Mouse (Mus musculus) ES-CJ7 (cell line): ENCODE measurements around the gene Ogg1.
"Not testable (repeated sequence)": the region's sequence is repeated elsewhere in the genome, so short reads cannot be mapped to it uniquely, and the experiment has no call there.

ENCODE experiments used
- DNase-seq: peaks from one replicate; pipeline ENCODE4 v3.0.0; 2011; ENCODE audit warnings: low read depth, low spot score

The Ogg1 gene

DNA sequence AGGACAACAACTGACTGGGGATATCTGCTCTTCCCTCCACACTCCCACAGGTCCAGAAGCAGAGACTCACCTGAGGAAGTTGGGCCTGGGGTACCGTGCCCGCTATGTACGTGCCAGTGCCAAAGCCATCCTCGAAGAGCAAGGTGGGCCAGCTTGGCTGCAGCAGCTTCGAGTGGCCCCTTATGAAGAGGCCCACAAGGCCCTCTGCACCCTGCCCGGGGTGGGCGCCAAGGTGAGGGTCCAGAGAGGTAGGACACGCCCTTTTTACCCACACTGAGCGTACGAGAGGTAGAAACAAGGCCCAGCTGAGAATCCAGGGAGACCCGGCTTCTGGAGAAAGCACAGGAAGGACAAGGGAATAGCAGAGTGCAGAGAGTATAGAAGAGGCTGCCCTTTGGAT lies 4.9 kb downstream of the Ogg1 start:
- DNase-seq: no peak

DNA sequence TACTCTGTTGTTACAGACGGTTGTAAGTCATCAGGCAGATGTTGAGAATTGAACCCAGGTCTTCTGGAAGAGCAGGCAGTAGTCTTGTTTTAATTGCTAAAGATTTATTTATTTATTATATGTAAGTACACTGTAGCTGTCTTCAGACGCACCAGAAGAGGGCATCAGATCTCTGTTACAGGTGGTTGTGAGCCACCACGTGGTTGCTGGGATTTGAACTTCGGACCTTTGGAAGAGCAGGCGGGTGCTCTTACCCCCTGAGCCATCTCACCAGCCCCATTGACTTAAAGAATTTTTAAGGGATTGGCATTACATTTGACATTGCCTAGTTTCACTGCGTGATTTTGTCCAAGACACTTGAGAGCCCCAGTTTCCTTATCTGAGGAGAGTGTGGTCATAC lies 6.0 kb downstream of the Ogg1 start:
- DNase-seq: not testable (repeated sequence)

DNA sequence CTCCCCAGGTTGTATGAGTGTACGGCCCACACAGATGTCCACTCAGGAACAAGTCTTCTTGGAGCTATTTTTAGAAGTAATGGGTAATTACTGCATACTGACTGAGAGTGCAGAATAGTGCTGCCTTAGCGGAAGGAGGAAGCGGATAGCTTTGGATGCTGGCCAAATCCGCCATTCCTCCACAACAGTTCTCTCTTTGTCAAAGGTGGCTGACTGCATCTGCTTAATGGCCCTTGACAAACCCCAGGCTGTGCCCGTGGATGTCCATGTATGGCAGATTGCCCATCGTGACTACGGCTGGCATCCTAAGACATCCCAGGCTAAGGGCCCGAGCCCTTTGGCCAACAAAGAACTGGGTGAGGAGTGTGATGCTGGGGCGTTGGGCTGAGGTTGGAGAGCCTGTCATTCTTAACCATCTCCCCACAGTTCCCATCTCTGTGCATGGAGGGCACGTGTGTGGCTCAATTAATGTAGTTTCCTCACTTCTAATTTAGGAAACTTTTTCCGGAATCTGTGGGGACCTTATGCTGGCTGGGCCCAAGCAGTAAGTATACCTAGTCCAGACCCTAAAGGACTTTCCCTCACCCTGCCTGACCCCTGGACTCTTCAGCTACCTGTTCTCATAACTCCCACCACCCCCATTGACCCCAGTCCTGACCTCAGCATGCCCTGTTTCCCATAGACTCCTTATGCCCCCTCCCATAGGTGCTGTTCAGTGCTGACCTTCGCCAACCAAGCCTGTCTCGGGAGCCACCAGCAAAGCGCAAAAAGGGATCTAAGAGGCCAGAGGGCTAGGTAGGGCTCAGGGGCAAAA lies 6.6 kb downstream of the Ogg1 start:
- DNase-seq: no peak

DNA sequence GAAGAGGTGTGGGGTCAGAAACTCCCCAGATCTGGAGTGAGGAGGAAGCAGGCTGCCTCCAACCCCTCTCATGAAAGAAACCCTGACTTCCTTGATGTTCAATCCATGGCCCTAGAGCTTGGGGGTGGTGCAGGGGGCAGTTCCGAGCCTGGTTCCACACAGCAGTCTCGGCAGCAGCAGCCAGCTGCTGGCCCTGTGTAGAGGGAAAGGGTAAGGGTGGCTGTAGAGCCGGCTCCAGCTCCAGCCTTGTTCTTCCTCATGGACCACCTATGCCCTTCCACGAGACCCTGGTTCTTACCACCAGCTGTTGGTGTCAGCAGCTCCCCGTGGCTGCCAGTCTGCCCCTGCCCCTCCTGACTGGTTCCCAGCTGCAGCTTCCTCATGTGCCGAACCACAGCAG lies 7.4 kb downstream of the Ogg1 start:
- no peak for DNase-seq

DNA sequence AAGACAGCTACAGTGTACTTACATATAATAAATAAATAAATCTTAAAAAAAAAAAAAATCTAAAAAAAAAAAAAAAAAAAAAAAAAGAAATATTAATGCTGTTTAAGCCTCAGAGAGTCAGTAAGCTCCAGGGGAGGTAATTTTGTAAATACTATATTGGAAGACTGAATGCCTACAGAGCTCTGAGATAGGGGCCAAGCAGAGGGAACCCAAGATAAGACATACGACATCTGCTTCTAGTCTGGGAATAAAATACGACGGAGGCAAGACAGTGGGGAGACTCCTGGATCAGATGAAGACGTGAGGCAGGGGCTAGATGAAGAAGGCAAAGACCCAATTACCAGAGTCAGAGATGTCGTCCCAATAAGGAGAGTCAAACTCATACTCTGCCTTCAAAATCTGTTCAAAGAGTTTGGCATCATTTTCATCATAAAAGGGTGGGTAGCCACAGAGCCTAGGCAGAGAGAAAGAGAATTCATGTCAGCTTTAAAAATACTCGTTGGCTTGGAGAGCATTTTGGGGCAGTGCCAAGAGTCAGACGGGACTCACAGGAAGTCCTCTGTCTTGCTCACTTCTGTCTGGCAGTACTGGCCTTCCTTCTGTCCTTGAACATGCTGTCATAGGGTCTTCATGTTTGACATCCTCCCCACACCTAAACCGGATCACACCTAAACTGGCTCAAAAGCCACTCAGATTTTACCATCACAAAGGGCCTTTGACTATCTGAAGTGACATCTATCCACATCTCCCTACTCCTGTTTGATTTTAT lies 10.3 kb downstream of the Ogg1 start:
- DNase-seq: no peak

DNA sequence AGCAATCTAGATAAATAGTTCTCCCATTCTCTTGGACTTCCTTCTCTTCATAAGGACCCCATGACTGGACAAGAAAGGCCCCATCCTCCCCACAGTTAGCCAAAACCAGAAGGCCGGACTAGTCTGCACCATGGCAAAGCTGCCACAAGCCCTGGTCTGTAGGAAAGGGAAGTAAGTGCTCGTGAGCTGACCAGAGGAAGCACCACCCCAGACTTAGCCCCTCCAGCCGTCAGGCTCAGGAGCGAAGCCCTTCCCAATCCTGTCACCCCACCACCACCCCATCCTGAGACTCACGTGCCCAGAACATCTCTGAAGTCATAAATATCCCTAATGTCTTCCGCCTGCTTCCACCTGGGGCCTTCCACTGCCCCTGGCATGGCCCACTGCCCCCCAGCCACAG lies 14.8 kb downstream of the Ogg1 start:
- no peak for DNase-seq

DNA sequence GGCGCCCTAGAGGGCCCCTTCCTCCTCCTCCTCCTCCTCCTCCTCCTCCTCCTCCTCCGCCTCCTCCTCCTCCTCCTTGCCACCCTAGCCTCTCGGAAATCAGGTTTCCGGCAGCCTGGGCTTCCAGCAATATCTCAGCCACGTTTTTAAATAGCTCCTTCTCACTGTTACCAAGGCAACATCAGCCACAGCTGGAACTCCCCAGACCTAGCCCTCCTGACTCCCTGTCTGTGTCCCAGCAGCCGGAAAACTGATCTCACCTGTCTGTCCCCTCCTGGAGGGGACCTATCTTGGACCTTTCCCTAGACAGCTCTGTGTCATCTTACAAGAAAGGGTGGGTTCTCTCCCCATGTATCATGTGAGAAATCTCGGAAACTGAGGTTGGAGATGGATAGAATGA lies 15.5 kb downstream of the Ogg1 start:
- DNase-seq: no peak

DNA sequence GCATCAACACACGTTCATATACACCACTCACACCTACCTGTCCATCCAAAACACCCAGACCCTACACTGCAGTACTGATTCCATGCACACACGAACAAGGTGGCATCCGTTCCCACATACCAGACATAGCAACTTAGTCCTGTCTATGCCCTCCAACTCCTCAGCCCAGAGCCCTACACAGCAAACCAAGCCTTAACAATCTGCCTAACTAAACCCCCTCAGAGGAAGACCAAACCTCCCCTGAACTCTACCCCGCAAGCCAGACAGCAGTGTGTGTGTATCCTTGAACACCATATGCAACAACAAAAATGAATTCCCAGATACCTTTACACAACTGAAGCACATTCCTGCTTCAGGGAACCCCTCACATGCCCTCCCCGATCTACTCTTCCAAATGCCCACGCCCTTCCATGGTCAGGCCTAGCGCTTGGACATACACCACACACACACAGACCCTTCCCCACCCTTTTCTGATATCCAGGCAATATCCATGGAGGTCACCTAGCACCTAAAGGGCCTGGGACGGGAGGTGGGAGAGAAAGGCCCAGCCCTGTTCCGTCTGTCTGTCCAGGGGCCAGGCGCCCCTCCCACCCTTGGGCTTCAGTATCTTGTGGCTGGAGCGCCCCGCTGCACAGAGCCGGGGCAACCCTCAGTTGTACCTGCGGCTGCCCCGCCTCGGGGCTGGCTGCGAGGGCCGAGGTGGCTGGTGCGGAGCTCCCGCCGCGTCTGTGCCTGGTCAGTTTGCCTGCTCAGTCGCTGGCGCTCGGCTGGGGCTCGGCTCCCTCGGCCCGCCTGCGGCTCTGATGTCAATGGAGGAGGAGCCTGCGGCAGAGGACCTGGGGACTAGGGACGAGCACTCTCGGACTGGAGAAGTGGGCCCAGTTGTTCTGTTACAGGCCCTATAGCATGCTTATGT lies 16.7 kb downstream of the Ogg1 start, which contains the start of gene Camk1:
Camk1 (minus strand) TSS at position 808 of the 916 bp plus-strand sequence.
- DNase-seq: peak; percentile 43

DNA sequence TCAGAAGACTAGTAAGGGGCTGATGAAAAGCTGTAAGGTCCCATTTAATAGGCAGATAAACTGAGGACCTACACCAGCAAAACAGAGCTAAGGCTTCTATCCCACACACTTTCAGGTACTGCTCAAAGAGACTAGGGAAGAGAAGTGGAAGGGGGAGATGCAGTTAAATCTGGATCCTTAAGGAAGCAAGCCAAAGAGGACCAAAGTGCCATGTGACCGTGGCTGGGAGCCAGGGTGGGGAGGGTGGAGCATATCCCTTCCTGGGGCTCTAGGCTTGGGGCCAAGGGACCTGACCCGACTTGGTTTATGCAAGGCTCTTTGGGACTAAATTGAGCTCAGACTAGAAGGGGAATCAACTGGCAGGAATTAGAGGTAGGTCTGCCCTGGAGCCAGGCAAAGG lies 17.5 kb downstream of the Ogg1 start:
- no peak for DNase-seq

DNA sequence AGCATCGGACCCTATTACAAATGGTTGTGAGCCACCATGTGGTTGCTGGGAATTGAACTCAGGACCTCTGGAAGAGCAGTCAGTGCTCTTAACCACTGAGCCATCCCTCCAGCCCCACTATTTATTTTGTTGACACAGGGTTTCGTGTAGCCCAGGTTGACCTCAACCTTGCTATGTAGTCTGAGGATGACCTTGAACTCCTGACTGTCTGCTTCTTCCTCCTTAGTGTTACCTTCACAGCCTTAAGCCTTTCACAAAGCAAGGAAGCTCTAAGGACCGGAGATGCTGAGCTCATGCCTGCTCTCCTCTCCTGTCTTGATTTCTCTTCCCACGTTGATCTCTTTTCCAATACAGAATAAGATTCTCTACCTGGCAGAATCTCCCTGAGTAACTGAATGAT lies 20.1 kb downstream of the Ogg1 start:
- DNase-seq: peak; percentile 55

DNA sequence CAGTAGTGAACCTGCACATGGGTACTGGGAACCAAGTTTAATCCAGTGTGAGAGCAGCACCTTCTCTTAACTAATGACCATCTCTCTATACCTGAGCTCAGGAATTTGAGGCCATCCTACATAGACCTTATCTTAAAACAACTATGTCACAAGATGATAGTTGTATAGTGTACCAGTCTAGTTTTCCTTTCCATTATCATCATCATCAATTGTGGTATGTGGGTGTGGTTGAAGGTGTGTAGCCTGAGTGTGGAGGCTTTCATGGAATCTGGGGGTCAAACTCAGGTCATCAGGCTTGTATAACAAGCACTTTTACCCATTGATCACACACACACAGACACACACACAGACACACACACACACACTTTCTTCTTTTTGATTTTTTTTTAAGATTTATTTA lies 23.8 kb downstream of the Ogg1 start:
- peak; percentile 83 for DNase-seq

DNA sequence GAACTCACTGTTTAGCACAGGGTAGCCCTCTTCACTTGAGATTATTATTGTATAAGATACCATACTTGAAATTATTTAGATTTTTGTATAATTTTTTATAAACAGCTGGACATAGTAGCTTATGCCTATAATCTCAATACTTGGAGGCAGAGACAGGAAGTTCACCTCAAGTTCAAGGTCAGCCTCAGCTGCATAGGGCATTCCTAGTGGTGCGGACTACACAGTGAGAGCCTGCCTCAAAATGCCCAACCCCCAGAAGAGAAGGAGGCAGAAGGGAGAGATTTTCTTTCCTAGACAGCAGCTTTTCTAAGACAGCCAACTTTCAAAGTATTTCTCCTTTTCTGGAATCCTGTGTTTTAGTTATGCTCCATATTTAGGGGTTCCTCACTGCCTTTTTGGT lies 24.4 kb downstream of the Ogg1 start:
- peak; percentile 77 for DNase-seq

DNA sequence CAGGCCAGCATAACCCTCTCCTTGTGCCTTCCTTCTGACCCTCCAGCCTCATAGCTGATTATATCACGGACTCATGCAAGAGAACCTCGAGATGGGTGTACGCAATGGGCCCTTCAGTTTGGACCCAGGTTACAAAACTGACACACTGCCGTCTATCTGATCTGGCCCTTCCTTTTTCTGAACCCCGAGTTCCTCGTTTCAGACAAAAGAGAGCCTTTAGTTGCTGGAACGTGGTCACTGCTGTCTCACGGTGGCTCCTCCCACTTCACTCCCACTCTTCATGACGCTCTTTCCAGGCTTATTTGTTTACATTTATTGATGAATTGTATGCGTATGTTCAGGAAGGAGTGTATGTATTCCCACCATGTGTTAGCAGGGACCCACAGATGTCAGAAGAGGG lies 24.9 kb downstream of the Ogg1 start:
- no peak for DNase-seq

DNA sequence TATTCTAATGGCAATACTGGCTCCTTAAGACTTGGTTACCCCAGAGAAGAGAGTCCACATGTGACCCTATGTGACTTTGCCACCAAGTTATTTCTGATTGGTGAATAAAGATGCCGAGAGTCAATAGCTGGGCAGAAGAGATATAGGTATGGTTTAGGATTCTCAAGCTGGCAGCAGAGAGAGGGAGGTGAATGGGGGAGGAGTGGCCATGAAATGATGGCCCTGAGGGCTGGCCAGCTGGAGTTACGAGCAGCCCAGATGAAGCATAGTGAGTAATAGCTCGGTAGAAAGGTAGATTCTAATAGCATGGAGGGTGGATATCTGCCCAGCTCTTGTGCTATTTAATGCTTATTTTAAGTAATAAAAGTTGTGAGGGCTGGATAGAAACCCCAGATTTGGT lies 26.0 kb downstream of the Ogg1 start:
- no peak for DNase-seq

DNA sequence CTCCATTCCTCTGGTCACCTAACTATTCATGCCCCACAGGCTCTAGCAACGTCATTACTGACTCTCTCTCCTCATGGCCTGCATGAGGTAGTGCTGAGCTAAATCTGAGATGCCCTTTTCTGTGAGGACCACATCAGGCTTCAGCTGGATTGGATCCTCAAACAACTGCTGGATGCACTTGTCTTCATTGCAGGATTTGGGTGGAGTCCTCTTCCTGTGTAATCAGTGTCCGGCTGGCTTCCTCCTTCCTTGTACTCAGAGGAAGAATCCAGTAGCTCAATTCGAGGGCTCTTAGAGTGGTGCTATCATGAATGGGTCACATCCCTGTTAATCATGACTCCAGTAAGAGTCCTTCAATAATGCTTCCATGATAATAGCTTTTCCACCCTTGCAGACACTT lies 26.9 kb downstream of the Ogg1 start:
- DNase-seq: no peak

DNA sequence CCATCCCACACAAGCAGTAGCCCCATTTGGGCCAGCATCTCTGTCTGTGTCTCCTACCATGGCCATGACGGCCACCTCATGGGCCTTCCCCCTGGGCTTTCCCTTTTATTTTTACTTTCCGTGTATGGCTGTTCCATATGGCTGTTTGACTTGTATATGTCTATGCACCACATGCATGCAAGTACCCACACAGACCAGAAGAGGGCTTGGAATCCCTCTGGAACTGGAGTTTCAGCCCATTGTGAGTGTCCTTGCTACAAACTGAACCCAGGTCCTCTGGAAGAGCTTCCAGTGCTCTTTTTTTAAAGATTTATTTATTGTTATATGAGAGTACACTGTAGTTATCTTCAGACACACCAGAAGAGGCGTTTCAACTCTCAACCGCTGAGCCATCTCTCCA lies 34.7 kb downstream of the Ogg1 start:
- DNase-seq: peak; percentile 75

DNA sequence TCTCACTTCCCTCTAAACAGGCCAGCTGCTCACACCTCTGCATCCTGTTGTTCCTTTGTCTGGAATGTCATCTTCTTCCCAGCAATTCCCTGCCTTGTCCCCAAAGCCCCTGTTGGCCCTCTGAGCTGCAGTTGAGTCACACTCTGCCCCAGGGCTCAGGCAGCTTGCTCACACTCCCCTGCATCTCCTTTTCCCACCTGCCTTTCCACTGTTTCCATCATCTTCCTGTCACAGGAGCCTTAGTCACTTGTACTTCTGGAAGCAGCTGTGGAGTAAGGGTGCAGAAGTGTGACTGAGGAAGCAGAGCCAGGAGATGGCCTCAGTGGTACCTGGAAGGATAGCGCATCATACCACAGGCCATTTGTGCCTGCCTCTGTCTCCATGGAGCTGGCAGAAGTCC lies 35.5 kb downstream of the Ogg1 start:
- no peak for DNase-seq

DNA sequence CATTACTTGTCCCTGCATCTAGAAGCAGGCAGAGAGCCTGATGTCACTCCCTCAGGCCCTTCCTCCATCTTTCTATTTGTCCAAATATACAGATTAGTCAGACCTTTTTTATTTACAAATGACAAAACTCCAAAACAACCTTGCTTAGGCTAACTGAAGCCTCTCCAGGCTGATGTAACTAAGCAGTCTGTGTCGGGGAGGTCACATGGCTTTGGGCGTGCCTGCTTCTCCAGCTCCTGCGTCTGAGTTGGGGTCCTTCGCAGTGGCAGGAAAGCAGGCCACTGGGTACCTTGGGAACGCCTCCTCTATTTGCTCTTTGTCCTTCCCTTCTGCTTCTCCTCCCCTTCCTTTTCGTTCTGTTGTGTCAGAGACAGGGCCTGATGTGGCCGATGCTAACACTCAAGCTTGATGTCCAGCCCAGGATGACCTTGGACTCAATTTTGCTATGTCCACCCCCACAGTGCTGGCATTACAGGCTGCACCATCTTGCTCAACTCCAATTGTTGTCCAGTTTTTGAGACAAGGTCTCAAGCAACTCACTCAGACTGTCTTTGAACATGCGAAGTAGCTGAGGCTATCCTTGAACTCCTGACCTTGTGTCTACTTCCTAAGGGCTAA lies 37.9 kb downstream of the Ogg1 start:
- DNase-seq: peak; percentile 71

DNA sequence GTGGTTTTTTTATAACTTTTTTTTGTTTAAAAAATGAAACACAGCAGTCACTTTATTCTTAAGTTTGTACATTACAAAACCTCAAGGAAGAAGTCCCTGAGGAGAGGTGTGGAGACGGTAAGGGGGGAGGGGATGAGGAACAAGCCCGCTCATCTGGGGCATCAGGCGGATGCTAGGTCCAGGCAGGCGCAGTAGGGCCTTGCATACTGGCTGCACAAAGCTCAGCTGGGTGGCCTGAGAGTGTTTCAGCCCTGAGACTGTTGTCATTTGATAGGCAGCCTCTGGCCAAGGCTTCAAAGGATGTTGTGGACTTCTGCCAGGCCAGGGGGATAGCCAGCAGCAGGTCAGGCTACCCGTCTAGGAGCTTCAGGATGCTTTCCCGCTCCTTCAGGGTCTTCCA lies 39.9 kb downstream of the Ogg1 start:
- peak; percentile 65 for DNase-seq

DNA sequence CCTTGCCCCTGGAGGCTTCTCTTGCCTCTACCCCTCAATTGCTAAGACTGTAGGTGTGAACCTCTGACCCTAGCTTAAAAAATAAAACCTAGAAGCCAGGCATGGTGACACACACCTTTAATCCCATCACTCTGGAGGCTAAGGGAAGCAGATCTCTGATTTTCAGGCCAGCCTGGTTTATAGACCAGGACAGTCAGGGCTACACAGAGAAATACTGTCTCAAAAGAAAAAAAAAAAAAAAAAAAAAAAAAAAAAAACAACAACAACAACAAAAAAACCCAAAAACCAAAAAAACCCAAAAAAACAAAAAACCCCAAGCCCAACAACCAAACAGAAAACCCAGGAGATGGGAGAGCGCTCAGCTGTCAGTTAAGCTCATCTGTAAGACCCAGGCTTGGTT lies 40.8 kb downstream of the Ogg1 start:
- no peak for DNase-seq

DNA sequence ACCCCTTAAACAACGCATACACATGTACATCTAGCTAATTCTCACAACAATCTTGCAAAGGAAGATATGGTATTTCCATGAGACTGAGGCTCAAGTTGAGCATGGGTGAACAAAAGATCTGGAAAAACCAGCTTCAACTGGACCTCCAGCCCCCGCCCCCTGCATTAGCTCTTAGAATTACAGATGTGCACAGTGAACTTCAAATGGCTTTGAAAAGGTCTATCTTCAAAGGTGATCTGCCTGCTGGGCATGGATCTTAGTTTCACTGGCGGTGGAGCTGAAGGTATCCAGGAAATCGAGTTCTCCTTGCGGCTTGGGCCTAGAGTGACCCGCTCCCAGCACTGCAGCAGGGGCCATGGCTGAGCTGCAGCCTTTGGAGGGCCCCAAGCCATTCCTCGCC lies 41.4 kb downstream of the Ogg1 start:
- peak; percentile 90 for DNase-seq

DNA sequence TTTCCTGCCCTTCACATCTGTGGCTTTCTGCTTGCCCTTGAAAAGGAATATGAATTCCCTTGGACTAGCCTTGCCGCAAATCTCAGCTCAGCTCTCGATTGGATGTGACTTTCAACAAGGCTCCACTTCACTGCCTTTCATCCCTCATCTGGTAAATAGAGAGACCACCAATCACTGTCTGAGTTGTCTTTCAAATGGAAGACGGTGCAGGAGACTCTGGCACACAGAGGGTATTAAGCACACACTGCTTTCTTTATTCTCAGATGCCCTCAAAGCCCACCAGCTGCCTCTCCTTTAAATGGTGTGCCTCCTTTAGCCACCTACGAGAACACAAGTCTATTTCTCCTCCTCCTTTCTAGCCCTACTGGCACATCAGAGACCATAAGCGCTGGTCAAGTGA lies 41.8 kb downstream of the Ogg1 start:
- no peak for DNase-seq
